Mouse (Mus musculus) left cerebral cortex, postnatal 4 days (tissue): ENCODE results near the gene Pakap. TPM values are rescaled to one million over a fixed set of nuclear protein-coding genes. Genes with fewer than 3 reads are reported as not detected.

Experiments used
- DNase-seq: peaks from one replicate; pipeline ENCODE4 v3.0.0-alpha.2; 2022
- intact Hi-C: fragments of 180-260 bp; cut with DNase I; formaldehyde crosslinking; loops from one replicate; pipeline ENCODE4 v1.15.1; 2025
- total RNA-seq, 2 experiments: library from RNA; stranded (reverse); gene quantifications; 2 replicates each; pipeline ENCODE4 v1.2.3; 2021

Pakap gene
- total RNA-seq, 2 experiments from 2014 or later = 12.2 to 15.4 TPM

- intact Hi-C loops = loop anchor here (10.0 kb wide), 1 partner anchor 109 kb away; no protein-coding TSS in a partner anchor
- DNase-seq = no peak
Measured at GRCm38 (mm10) chr4:57783853-57784600, 216.0 kb downstream of the Pakap start.

GRCm38 (mm10) chr4:57788709-57789108 is 220.7 kb downstream of the Pakap start:
- no peak for DNase-seq
- intact Hi-C loops = loop anchor here (10.0 kb wide), 1 partner anchor 114 kb away; no protein-coding TSS in a partner anchor

GRCm38 (mm10) chr4:57789118-57789517 is 221.1 kb downstream of the Pakap start:
- DNase-seq = no peak
- intact Hi-C loops = loop anchor here (10.0 kb wide), 1 partner anchor 114 kb away; no protein-coding TSS in a partner anchor

GRCm38 (mm10) chr4:57793989-57794388 is 226.0 kb downstream of the Pakap start:
- DNase-seq = no peak
- intact Hi-C loops = no loop called here

- no peak for DNase-seq
- intact Hi-C loops = no loop called here
Measured at GRCm38 (mm10) chr4:57794547-57794946, 226.6 kb downstream of the Pakap start.

GRCm38 (mm10) chr4:57797548-57798285 is 229.7 kb downstream of the Pakap start:
- intact Hi-C loops = no loop called here
- no peak for DNase-seq

- no peak for DNase-seq
- intact Hi-C loops = no loop called here
Measured at GRCm38 (mm10) chr4:57798286-57799018, 230.5 kb downstream of the Pakap start.

- intact Hi-C loops = no loop called here
- DNase-seq = no peak
Measured at GRCm38 (mm10) chr4:57799297-57799696, 231.3 kb downstream of the Pakap start.

- no peak for DNase-seq
- intact Hi-C loops = no loop called here
Measured at GRCm38 (mm10) chr4:57801239-57801638, 233.3 kb downstream of the Pakap start.

GRCm38 (mm10) chr4:57801986-57802385 is 234.0 kb downstream of the Pakap start:
- no peak for DNase-seq
- intact Hi-C loops = no loop called here

GRCm38 (mm10) chr4:57802411-57802810 is 234.4 kb downstream of the Pakap start:
- intact Hi-C loops = no loop called here
- no peak for DNase-seq

GRCm38 (mm10) chr4:57804902-57805301 is 236.9 kb downstream of the Pakap start:
- intact Hi-C loops = no loop called here

GRCm38 (mm10) chr4:57809449-57809848 is 241.5 kb downstream of the Pakap start:
- DNase-seq = no peak
- intact Hi-C loops = no loop called here

More at GRCm38 (mm10) chr4:57804902-57805301, 236.9 kb downstream of the Pakap start:
- no peak for DNase-seq

- intact Hi-C loops = no loop called here
- DNase-seq = no peak
Measured at GRCm38 (mm10) chr4:57812075-57812474, 244.1 kb downstream of the Pakap start.

- intact Hi-C loops = no loop called here
- DNase-seq = peak; percentile 56
Measured at GRCm38 (mm10) chr4:57812916-57813575, 245.1 kb downstream of the Pakap start.

- intact Hi-C loops = no loop called here
- no peak for DNase-seq
Measured at GRCm38 (mm10) chr4:57813576-57813945, 245.6 kb downstream of the Pakap start.

- intact Hi-C loops = no loop called here
- DNase-seq = no peak
Measured at GRCm38 (mm10) chr4:57815355-57815754, 247.4 kb downstream of the Pakap start.

GRCm38 (mm10) chr4:57816146-57816545 is 248.2 kb downstream of the Pakap start:
- no peak for DNase-seq
- intact Hi-C loops = no loop called here

GRCm38 (mm10) chr4:57820839-57821374 is 252.9 kb downstream of the Pakap start:
- no peak for DNase-seq
- intact Hi-C loops = no loop called here

- intact Hi-C loops = no loop called here
- no peak for DNase-seq
Measured at GRCm38 (mm10) chr4:57821556-57822356, 253.8 kb downstream of the Pakap start.
